In the genomic region with DNA sequence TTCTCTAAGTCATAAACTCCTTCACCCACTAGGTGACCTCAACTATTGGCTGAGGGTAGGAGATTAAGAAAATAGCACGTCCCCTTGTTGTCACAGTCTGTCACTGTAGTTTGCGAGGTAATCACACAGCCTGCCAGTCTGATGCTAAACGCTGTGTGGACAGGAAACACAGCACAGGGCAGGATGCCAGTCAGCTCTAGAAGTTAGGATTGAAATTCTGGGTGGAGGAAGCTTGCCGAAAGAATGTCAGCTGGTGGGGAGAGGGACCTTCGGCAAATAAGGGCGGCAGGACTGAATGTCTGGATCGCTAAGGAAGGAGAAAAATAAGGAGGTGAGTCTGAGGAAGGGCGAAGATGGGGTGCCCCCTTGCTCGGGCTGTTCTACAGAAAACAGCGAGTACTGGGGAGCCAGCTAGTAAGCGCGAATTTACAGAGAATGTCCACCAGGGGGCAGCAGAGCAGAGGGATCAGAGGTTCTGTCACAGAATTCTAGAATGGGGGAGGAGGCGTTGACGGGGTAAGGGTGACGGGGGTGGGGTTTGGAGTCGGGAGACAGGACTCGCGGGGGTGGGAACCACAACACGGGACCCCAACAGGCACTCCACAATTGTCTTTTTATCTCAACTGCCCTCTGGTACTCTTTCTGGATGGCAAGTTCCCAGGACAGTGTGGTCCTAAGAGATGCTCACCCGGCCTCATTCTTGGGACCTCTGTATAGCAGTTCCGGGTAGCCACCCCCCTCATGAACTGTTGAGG, we compare ENCODE assay signal across 9 mouse cellular contexts. TPM values are rescaled to one million over a fixed set of nuclear protein-coding genes. Genes with fewer than 3 reads are reported as not detected.
DNase-seq lines count a peak whose midpoint lies in the region; ATAC-seq and TF ChIP-seq lines count a peak whose summit lies in the region.
"Had no signal": no experiment of that assay in that cellular context is flagged by ENCODE, and none has a peak within 500 bp of the region (broad histone marks: within the 10 kb centered on the region; RNA-seq: fewer than 3 reads in every experiment).

No protein-coding gene starts in this region.

- H3K4me1 ChIP-seq in E14TG2a.4 (replicated peaks; ENCODE audit: low read depth, low read length): peaks cover 52% of the 10 kb centered on the region
- H3K4me1 ChIP-seq in forebrain, embryonic 12.5 days: peaks cover 7% of the 10 kb centered on the region
- peaks cover 3% of the 10 kb centered on the region; the same call in 1 of the 2 replicates for H3K4me1 ChIP-seq in lung, embryonic 16.5 days (replicated peaks; ENCODE audit: control insufficient read depth, insufficient read depth, low read length)
- H3K4me1 ChIP-seq: liver, embryonic 15.5 days had no signal

- peaks cover 29% of the 10 kb centered on the region for H3K27me3 ChIP-seq in E14TG2a.4 (ENCODE audit: insufficient read depth, low read length)
- peaks cover 28% of the 10 kb centered on the region for H3K27me3 ChIP-seq in forebrain, embryonic 12.5 days
- peaks cover 5% of the 10 kb centered on the region for H3K27me3 ChIP-seq in lung, embryonic 16.5 days (ENCODE audit: control insufficient read depth, insufficient read depth, low read depth, low read length)

- peak; percentile 64 for TF ChIP-seq CTCF in E14TG2a.4 (conservative IDR thresholded peaks at IDR 0.05; ENCODE audit: low read length)

- peak overlapping the region; percentile 59 for H3K4me3 ChIP-seq in E14TG2a.4 (replicated peaks; ENCODE audit: low read length)
- H3K4me3 ChIP-seq in forebrain, embryonic 12.5 days (replicated peaks): peak overlapping the region; percentile 25
- H3K4me3 ChIP-seq in lung, embryonic 16.5 days (ENCODE audit: low read length): no peak overlapping the region
- H3K4me3 ChIP-seq: liver, embryonic 15.5 days had no signal

- peak overlapping the region; percentile 52 for H3K4me2 ChIP-seq in forebrain, embryonic 12.5 days
- H3K4me2 ChIP-seq in lung, embryonic 16.5 days (ENCODE audit: low read depth, low read length): peak overlapping the region; percentile 26
- H3K4me2 ChIP-seq: liver, embryonic 15.5 days had no signal

- 0 out of 2 replicates have a peak overlapping the region, but pooled peaks have one; percentile 5 for H3K27ac ChIP-seq in forebrain, embryonic 12.5 days
- H3K27ac ChIP-seq in lung, embryonic 16.5 days (ENCODE audit: low read length): no peak overlapping the region
- H3K27ac ChIP-seq: liver, embryonic 15.5 days had no signal

- H3K36me3 ChIP-seq in E14TG2a.4 (ENCODE audit: insufficient read depth, low read length): no peaks in the 10 kb centered on the region
- no peaks in the 10 kb centered on the region for H3K36me3 ChIP-seq in forebrain, embryonic 12.5 days (replicated peaks)
- H3K36me3 ChIP-seq in lung, embryonic 16.5 days (ENCODE audit: control insufficient read depth, insufficient read depth, low read length): no peaks in the 10 kb centered on the region
- H3K36me3 ChIP-seq: liver, embryonic 15.5 days had no signal

- peaks cover 5% of the 10 kb centered on the region; the same call in 1 of the 2 replicates for H3K9me3 ChIP-seq in E14TG2a.4 (ENCODE audit: low read length)
- H3K9me3 ChIP-seq in forebrain, embryonic 12.5 days: no peaks in the 10 kb centered on the region
- H3K9me3 ChIP-seq in lung, embryonic 16.5 days (ENCODE audit: control insufficient read depth, low read length): no peaks in the 10 kb centered on the region
- H3K9me3 ChIP-seq: liver, embryonic 15.5 days had no signal

- intact Hi-C loops in heart, postnatal 10 days (cut with DNase I): loop anchor here (2.0 to 10.0 kb wide), 4 partner anchors 114 to 532 kb away; no protein-coding TSS in a partner anchor

- peak; percentile 67 for ATAC-seq in forebrain, embryonic 12.5 days (ENCODE audit: low FRiP score)
- peak; percentile 38; the same call in 1 of the 2 replicates for ATAC-seq in lung, embryonic 16.5 days (ENCODE audit: low read depth)

- DNase-seq in c-Kit-positive CD71-positive TER-119-negative erythroid progenitor cells, embryonic 14.5 days (ENCODE audit: low read depth): peak; percentile 57
- peak; percentile 82 to 92 for DNase-seq in heart, postnatal 10 days
- DNase-seq in kidney, postnatal 4 days: peak; percentile 91
- peak; percentile 64 for DNase-seq in ovary, postnatal 10 days (ENCODE audit: low spot score)
- peak; percentile 67 for DNase-seq in thymus, postnatal 0 days (ENCODE audit: low spot score)

- WGBS in forebrain, embryonic 12.5 days: 15% methylated on average over 21 of the region's 21 CpGs
- WGBS in lung, embryonic 16.5 days: 5% methylated on average over 19 of the region's 21 CpGs

- H3K9ac ChIP-seq in forebrain, embryonic 12.5 days: 0 out of 2 replicates have a peak overlapping the region, but pooled peaks have one; percentile 17
- H3K9ac ChIP-seq in lung, embryonic 16.5 days (ENCODE audit: low read length): no peak overlapping the region
- H3K9ac ChIP-seq: liver, embryonic 15.5 days had no signal

RNA-seq across cellular contexts. Expression of gene Adgrd1, which starts 33.3 kb away (rescaled TPM):
- polyA plus RNA-seq in forebrain, embryonic 12.5 days (2016; fragmentation: Nextera tagmentation; extraction: Ambion mirVana): 0.05 and 0.09 TPM in 2 replicates
- total RNA-seq in heart, postnatal 10 days (2021): 1 to 10 TPM; 6.5 to 8.5 TPM
- polyA plus RNA-seq in lung, embryonic 16.5 days (2015; fragmentation: Nextera tagmentation; extraction: Ambion mirVana): 1.7 and 1.8 TPM in 2 replicates
- 0.68 and 0.72 TPM in 2 replicates for polyA plus RNA-seq in thymus, postnatal 0 days (2015; fragmentation: Nextera tagmentation; extraction: Ambion mirVana)

RNA-seq across cellular contexts. Expression of gene Ran, which starts 43.3 kb away (rescaled TPM):
- 821 and 873 TPM in 2 replicates for polyA plus RNA-seq in forebrain, embryonic 12.5 days (2016; fragmentation: Nextera tagmentation; extraction: Ambion mirVana)
- 100 to 1,000 TPM; 121 TPM for total RNA-seq in heart, postnatal 10 days (2021)
- polyA plus RNA-seq in lung, embryonic 16.5 days (2015; fragmentation: Nextera tagmentation; extraction: Ambion mirVana): 499 and 543 TPM in 2 replicates
- polyA plus RNA-seq in thymus, postnatal 0 days (2015; fragmentation: Nextera tagmentation; extraction: Ambion mirVana): 586 and 661 TPM in 2 replicates

RNA-seq across cellular contexts. Expression of gene Stx2, which starts 54.8 kb away (rescaled TPM):
- 23.1 and 25.7 TPM in 2 replicates for polyA plus RNA-seq in forebrain, embryonic 12.5 days (2016; fragmentation: Nextera tagmentation; extraction: Ambion mirVana)
- 10 to 100 TPM; 20.0 to 23.2 TPM for total RNA-seq in heart, postnatal 10 days (2021)
- polyA plus RNA-seq in lung, embryonic 16.5 days (2015; fragmentation: Nextera tagmentation; extraction: Ambion mirVana): 28.3 and 29.5 TPM in 2 replicates
- polyA plus RNA-seq in thymus, postnatal 0 days (2015; fragmentation: Nextera tagmentation; extraction: Ambion mirVana): 12.6 and 13.7 TPM in 2 replicates
